Mouse (Mus musculus) lung, postnatal 0 days (tissue): ENCODE measurements around the gene Wapl.

Experiments used
- CTCF ChIP-seq: IDR thresholded peaks from 2 replicates; pipeline ENCODE4 v1.5.1; 2016; ENCODE audit warnings: antibody characterized with exemption, mild to moderate bottlenecking
- EP300 ChIP-seq: IDR thresholded peaks from 2 replicates; pipeline ENCODE4 v1.6.1; 2016; ENCODE audit warnings: antibody characterized with exemption, mild to moderate bottlenecking, control low read depth

- TF ChIP-seq CTCF: no peak
- no peak for TF ChIP-seq EP300
Observed at GRCm38 (mm10) chr14:34635721-34636120, 38.0 kb upstream of the Wapl start.
